Mouse (Mus musculus): ENCODE measurements around the gene Olfr329-ps.
A peak's percentile ranks its signal among the peaks of the same experiment; 100 is the strongest.
"Not testable (repeated sequence)": the region's sequence is repeated elsewhere in the genome, so short reads cannot be mapped to it uniquely, and the experiment has no call there.

The Olfr329-ps gene

GRCm38 (mm10) chr11:58546322-58546721, at the start of gene Olfr329-ps:
Olfr329-ps (minus strand) TSS chr11:58546422.
- DNase-seq (ENCODE audit: low spot score) = no peak

DNA sequence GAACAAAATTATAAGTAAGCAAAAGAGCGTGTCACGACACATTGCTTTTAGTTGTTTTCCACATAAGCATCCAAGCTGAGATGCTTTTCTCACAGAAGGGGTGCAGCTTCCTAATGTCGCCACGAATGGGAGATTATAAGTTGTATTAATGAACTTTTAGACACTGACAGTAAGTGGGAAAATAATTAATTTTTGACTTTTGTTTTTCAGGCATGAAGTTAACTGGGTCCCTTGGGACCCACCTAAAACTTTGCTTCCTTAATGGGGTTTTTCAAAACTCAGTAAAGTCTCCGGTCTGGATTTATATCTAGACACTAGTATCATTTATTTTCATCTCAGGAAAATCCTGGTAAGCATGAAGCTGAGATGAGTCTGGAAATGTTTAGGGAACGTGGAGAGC, 48.6 kb upstream of the Olfr329-ps start, which contains the start of gene Olfr324:
Gene Olfr324, plus strand, starts transcription at position 301 of the 400 bp plus-strand sequence.
- no peak for DNase-seq (ENCODE audit: low spot score)

- no peak for DNase-seq (ENCODE audit: low spot score)
Observed at GRCm38 (mm10) chr11:58588620-58589250, 42.5 kb upstream of the Olfr329-ps start.

DNA sequence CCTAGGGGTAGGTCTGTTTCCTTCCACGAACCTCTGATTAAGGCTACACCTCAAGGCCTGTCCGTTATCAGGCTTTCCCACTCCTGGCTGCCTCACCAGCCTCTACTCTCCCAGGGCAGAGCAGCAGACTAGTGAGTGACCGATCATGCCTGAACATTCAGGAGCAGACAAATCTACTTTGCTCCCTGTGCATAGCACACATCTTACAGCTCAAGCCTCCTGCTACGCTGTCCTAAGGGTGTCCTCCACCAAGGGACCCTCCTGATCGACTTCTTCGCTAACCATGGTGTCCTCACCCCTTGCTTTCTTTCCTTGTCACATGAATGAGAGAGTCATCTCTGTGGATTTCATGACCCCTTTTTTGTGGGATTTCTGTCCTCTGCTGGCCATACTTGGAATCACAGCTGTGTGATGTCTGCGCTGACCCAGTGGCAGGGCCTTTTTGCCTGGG, 41.7 kb upstream of the Olfr329-ps start:
- DNase-seq (ENCODE audit: low spot score) = peak; percentile 87

GRCm38 (mm10) chr11:58578636-58579035, 32.4 kb upstream of the Olfr329-ps start:
- DNase-seq (ENCODE audit: low spot score) = no peak

- no peak for DNase-seq (ENCODE audit: low spot score)
Observed at GRCm38 (mm10) chr11:58577430-58577829, 31.2 kb upstream of the Olfr329-ps start, which contains the start of gene Olfr325. Olfr325 (plus strand) TSS chr11:58577730.

GRCm38 (mm10) chr11:58570405-58570804, 24.2 kb upstream of the Olfr329-ps start, which contains the start of gene Olfr224:
Olfr224 (minus strand) TSS chr11:58570553.
- DNase-seq (ENCODE audit: low spot score) = no peak

- DNase-seq (ENCODE audit: low spot score) = no peak
Observed at GRCm38 (mm10) chr11:58555536-58555935, 9.3 kb upstream of the Olfr329-ps start, which contains the start of gene Olfr328. Olfr328 (minus strand) TSS chr11:58555636.

GRCm38 (mm10) chr11:58534736-58535135, 11.5 kb downstream of the Olfr329-ps start, which contains the start of gene Olfr330:
Olfr330 (minus strand) TSS chr11:58534836.
- not testable (repeated sequence) for DNase-seq (ENCODE audit: low spot score)

GRCm38 (mm10) chr11:58519756-58520155, 26.5 kb downstream of the Olfr329-ps start:
- not testable (repeated sequence) for DNase-seq (ENCODE audit: low spot score)

DNA sequence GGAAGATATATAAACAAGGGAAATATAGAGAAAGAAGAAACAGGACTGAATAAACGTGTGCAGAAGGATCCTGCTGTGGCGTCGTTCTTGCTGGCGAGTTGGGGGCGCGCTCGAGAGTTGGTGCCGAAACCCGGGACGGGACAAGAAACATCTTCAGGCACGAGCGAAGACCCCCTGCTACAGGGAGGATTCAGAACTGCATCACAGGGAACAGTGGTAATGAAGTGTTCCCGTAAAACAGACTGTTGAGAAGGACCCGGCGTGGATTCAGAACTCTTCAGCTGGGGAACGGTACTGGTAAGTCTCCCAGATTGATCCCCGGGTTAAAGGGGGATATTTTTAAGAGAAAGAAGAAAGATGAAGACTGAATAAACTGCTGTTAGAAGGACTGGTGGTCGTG, 27.3 kb downstream of the Olfr329-ps start:
- DNase-seq (ENCODE audit: low spot score) = not testable (repeated sequence)

- DNase-seq (ENCODE audit: low spot score) = not testable (repeated sequence)
Observed at GRCm38 (mm10) chr11:58509058-58509457, 37.2 kb downstream of the Olfr329-ps start.

DNA sequence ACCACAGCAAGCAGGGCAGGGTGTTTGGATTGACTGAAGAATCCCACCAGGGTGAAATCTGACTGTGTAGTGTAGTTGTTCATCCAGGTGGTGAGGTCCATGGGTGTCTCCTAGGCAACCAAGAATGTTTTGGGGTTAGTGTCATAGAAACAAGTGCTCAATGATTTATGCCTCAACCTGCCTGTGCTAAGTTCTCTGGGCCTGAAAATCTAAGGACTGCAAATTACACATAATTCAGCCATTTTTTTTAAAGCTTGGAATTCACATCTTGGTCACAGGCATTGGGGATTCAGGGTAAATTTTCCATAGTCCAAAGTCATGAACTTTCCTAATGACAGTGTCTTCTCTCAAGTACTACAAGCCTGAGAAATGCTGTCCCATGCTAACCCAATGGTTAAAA, 43.8 kb downstream of the Olfr329-ps start, which contains the start of gene Olfr331:
Gene Olfr331, minus strand, starts transcription at position 101 of the 400 bp plus-strand sequence.
- DNase-seq (ENCODE audit: low spot score) = not testable (repeated sequence)

- DNase-seq (ENCODE audit: low spot score) = peak; percentile 61
Observed at GRCm38 (mm10) chr11:58499290-58499689, 46.9 kb downstream of the Olfr329-ps start.

DNA sequence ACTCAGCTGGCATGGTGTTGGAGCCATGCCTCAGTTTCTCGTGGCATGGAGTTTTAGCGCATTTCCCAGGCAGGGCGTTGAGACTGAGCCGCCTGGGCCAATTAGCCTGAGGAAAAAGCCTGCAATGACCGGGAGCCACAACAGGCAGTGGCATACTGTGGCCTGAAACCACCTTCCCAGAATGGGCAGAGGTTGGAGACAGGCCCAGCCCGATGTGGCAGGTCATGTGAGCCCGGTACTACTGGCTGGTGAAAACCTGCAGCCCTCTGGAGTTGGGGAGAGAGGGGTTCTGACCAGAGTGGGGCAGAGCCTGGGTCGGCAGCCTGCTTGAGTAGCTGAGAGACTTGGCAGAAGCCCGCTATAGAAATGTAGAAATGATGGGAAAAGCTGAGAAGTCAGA, 47.5 kb downstream of the Olfr329-ps start:
- no peak for DNase-seq (ENCODE audit: low spot score)

DNA sequence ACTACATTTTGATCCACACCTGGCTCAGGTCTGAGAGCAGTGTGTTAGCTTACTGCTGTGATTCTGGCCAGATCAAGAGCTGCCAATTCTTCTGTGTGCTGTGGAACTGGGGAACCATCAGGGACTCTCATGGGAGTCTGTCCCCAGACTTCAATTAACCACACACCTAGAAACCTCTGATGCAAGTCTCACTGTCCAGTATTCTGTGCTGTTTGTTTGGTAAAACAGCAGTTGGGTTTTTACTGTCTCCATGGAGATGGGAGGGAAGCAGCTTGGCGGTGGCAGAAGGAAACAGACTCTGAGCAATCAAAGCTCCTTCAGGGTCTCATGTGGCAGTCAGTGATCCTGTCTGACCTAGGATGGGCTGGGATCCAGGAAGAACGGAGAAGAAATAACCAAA, 53.8 kb downstream of the Olfr329-ps start, which contains the start of gene Olfr332:
Gene Olfr332, minus strand, starts transcription at position 101 of the 400 bp plus-strand sequence.
- no peak for DNase-seq (ENCODE audit: low spot score)

Measured in retina, embryonic 14.5 days (tissue).